Mouse (Mus musculus) inflammation-experienced regulatory T-cells, adult 16 weeks (primary cell): ENCODE results near the gene Gripap1. TPM values are rescaled to one million over a fixed set of nuclear protein-coding genes. Genes with fewer than 3 reads are reported as not detected.

Experiments
- polyA plus RNA-seq: library from polyadenylated mRNA; unstranded; fragments of 100-300 nt; shearing (Covaris generic); gene quantifications from one replicate; pipeline ENCODE4 v1.2.1, GENCODE M21; 2017

Gene Gripap1
- 120 TPM for polyA plus RNA-seq

DNA sequence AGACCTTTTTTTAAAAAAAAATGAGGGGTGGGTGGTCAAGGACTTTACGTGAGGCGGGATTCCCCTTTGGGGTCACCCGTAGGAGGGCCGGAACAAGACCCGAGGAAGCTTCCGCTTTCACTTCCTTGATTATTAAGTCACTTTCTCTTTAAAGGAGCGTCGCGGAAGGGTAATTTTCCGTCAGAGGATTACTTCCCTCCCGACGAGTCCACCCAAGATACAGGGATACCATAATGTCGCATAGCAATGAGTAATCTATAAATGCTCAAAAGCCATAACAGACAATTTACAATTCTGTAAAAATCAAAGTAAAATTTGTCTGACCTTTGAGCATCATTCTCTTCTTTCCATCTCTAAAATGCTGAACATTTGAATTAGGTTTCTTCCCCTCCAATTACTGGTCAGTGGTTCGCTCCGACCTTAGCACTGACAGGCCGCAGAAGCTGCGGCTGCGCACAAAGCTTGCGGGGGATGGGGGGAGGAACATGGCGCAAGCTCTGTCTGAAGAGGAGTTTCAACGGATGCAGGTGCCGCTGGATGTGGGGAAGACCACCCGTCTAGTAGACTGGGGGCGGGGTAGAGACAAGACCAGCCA, at the start of gene Gripap1:
TSS of gene Gripap1 (plus strand) at position 224 of the 595 bp plus-strand sequence.

DNA sequence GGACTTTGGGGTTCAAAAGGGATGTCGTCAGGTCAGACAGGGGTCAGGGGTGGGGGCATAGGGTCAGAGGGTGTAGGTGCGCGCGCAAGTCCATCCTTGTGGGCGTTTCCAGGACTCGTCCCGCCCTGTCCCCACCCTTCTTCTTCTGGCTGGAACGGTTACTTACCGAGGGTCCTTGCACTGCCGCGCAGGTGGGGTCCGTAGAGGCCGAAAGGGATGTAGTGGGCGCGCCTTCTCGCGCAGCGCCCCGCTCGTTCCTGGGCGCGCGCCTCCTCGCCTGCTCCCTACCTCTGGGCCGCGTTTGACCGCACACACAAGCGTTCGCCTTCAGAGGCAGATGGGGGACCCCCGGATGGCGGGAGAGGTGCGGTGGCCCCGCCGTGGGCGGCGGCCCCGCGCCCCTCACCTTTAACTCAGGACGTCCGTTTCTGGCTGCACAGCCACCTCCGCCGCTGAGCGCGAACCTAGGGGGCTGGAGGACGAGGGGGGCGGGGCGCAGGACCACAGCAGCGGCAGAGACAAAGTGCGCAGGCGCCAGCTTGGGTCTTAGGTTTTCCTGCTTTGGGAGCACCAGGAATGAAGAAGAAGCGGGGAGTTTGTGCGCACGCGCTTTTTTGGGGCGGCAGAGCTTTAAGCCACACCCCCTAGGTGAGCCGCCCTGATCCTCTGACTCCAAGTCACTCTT, 39.0 kb upstream of the Gripap1 start, which contains the start of gene Ccdc120:
TSS of gene Ccdc120 (minus strand) at position 474 of the 685 bp plus-strand sequence.

DNA sequence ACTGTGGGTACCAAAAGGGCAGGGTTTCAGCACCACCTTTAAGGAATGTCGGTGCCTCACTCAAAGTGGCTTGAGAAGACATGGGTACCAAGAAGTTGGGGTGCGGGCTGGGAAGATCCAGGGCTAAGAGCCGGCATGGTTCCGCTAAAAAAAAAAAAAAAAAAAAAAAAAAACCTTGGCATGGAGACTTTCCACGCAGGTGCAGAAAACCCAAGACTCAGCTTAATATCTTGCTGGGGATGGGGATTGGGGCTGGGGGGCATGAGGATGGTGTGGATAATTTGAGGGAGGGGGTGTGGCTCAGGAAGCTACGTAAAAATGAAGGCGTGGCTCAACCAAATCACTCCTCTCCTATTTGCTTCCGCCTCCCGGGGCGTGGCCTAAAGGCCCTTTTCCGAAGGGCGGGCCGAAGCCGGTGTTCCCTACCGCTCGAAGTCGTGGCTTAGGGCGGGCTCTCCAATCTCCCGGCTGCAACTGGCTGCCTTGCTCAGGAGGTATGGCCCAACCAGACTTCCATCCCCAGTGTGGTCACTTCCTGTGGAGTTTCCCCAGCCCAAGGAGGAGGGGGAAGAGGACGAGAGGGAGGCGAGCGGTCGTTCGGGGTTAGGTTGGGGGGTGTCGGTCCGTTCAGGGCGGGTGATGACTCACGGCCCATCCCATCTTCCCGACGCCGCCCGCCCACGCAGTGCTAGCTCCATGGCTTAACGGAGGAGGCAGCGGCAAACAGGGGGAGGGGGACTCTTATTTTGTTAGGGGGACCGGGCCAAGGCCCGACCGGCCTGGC, 27.2 kb upstream of the Gripap1 start, which contains the start of gene Tfe3:
TSS of gene Tfe3 (plus strand) at position 424 of the 784 bp plus-strand sequence.

DNA sequence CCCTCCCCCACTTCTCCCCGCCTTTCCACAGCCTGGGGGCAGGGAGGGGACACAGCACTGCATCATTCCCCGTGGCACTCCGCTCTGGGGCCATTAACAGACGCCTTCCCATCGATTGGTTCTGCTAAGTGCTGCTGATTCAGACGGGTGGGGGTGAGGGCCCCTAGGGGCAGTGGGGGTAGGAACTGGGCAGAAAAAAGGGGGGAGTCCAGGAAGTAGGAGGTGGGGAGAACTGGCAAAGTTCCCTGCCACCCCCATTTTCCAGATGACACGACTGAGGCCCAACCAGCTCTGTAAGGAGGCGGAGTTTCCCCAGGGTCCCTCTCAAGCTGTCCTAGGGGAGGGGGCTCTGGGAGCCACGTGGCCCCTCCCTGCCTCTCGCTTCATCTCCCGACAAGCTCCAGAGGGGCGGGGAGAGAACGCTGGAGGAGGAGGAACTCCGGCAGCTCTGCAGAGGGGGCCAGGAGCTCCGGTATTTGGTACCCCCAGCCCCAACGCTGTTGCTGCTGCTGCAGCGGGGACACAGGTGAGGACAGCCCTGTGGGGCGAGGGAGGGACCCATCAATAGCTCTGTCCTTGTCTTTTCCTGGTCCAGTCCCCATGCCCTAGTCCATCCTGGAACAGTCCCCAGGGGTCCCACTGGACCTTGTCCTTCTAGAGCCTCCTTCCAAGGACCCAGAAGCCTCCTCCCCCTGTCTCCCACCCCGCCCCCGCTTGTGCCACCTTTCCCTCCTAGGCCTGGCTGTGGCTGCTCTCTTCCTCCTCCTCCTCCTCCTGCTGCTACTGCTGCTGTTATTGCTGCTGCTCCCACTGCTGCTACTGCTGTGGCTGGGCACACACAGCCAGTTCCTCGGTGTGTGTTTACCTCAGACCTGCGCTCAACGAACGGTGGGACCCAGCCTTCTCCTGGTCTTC, 32.6 kb downstream of the Gripap1 start, which contains the start of gene Kcnd1:
TSS of gene Kcnd1 (plus strand) at position 425 of the 915 bp plus-strand sequence.

DNA sequence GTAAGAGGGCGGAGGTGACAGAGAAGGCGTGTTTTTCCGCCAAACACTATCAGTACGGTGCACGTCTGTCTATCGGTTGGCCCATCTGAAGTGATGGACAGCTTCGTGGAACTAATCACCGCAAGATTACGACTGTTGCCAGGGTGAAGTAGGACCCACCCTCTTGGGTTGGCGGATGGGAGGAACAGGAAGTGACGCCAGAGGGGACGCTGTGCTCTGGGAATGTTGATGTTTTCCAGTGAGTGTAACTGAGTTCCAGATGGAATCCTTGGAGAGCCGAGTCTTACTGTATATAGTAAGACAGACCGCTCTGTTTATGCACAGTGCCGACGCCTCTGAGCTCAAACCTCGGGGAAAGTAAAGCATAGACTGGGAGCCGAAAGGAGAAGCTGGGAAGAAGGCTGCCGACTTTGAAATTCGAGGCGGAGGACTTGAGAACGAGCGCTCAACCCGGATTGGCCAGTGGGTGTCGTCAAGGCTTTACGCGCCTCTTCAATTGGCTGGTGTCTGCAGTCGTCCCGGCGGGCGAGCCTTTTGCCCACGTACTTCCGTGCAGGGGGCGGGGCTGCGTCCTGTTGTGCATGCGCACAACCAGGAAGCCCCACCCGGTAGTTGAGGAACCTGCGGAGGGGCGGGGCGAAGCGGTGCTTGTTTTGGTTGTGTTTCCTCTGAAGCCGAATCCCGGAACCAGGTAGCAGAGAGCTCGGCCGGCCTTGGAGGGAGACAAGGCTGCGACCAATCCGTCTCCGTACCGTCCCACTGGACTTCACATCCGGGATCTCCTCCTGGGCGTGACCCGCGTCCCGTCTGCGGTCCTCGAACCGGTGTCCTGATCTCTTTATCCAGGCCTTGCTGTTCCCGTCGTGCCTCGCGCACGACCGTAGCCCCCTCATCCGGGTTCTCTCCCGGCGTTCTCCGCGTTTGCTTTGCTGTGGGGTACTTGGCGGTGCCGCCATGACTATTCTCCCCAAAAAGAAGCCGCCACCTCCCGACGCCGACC, 51.9 kb downstream of the Gripap1 start, which contains the start of gene Otud5:
TSS of gene Otud5 (plus strand) at position 202 of the 1,000 bp plus-strand sequence.

Other genes starting within 250 kb of the Gripap1 start
- gene Foxp3, start 216.1 kb upstream of the Gripap1 start, polyA plus RNA-seq: 94.7 TPM
- gene Ppp1r3f, start 215.5 kb upstream of the Gripap1 start, polyA plus RNA-seq: 9.1 TPM
- gene Ccdc22, start 184.2 kb upstream of the Gripap1 start, polyA plus RNA-seq: 30.6 TPM
- not detected for gene Cacna1f, start 182.7 kb upstream of the Gripap1 start, polyA plus RNA-seq
- 18.7 TPM for gene Syp, start 151.3 kb upstream of the Gripap1 start, polyA plus RNA-seq
- gene Prickle3, start 132.5 kb upstream of the Gripap1 start, polyA plus RNA-seq: 43.5 TPM
- 122 TPM for gene Plp2, start 118.4 kb upstream of the Gripap1 start, polyA plus RNA-seq
- gene Magix, start 108.5 kb upstream of the Gripap1 start, polyA plus RNA-seq: not detected
- 87.5 TPM for gene Gpkow, start 92.6 kb upstream of the Gripap1 start, polyA plus RNA-seq
- gene Wdr45, start 75.4 kb upstream of the Gripap1 start, polyA plus RNA-seq: 79.9 TPM
- gene Gm45208, start 67.5 kb upstream of the Gripap1 start, polyA plus RNA-seq: not detected
- gene Praf2, start 61.3 kb upstream of the Gripap1 start, polyA plus RNA-seq: 40.0 TPM
- 0.29 TPM for gene Ccdc120, start 38.9 kb upstream of the Gripap1 start, polyA plus RNA-seq
- gene Tfe3, start 27.2 kb upstream of the Gripap1 start, polyA plus RNA-seq: 55.8 TPM
- 1.6 TPM for gene Kcnd1, start 32.5 kb downstream of the Gripap1 start, polyA plus RNA-seq
- 22.0 TPM for gene Otud5, start 51.6 kb downstream of the Gripap1 start, polyA plus RNA-seq
- 85.7 TPM for gene Pim2, start 88.5 kb downstream of the Gripap1 start, polyA plus RNA-seq
- gene Slc35a2, start 94.3 kb downstream of the Gripap1 start, polyA plus RNA-seq: 44.9 TPM
- 158 TPM for gene Pqbp1, start 109.5 kb downstream of the Gripap1 start, polyA plus RNA-seq
- 162 TPM for gene Timm17b, start 109.6 kb downstream of the Gripap1 start, polyA plus RNA-seq
- gene Gm10491, start 118.1 kb downstream of the Gripap1 start, polyA plus RNA-seq: not detected
- not detected for gene Gm10490, start 119.8 kb downstream of the Gripap1 start, polyA plus RNA-seq
- not detected for gene Pcsk1n, start 130.1 kb downstream of the Gripap1 start, polyA plus RNA-seq
- gene Eras, start 138.8 kb downstream of the Gripap1 start, polyA plus RNA-seq: not detected
- 26.4 TPM for gene Hdac6, start 158.1 kb downstream of the Gripap1 start, polyA plus RNA-seq
- 39.8 TPM for gene Gata1, start 188.3 kb downstream of the Gripap1 start, polyA plus RNA-seq
- not detected for gene Glod5, start 228.7 kb downstream of the Gripap1 start, polyA plus RNA-seq